Mouse (Mus musculus) spleen, postnatal 10 days (tissue): ENCODE results near the gene Marf1.
"Not testable (repeated sequence)": the region's sequence is repeated elsewhere in the genome, so short reads cannot be mapped to it uniquely, and the experiment has no call there.

ENCODE experiments used
- DNase-seq, 2 experiments: peaks; one replicate each; pipeline ENCODE4 v3.0.0; 2021 to 2022; ENCODE audit warnings: low spot score in 2 of 2

Gene Marf1

DNA sequence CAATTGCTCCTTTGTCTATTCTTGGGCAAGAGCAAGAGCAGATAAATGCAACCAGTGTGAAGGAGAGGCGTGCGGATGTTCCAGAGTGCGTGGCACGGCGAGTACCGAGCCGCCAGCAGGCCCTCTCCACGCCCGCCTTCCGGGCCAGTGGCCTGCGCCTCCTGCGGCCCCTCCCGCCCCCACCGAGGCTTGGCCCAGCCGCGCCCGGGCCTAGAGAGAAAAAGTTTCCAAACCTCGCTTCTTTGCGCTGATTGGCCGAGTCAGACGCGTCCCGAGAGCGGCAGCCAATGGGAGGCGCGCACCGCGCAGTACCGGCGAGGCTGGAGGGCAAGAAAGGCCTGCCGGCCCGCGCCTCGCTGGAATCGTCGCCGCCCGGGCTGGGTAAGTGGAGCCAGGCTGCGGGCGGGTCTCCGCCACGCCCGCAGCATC, at the start of gene Marf1, which contains the start of gene Nde1:
TSS of gene Marf1 (minus strand) at position 364 of the 429 bp plus-strand sequence.
TSS of gene Nde1 (plus strand) at position 288 of the 429 bp plus-strand sequence.
- DNase-seq, result peak; percentile 88 to 95

- no peak for DNase-seq
Observed at GRCm38 (mm10) chr16:14198798-14199197, 35.6 kb upstream of the Marf1 start.

DNA sequence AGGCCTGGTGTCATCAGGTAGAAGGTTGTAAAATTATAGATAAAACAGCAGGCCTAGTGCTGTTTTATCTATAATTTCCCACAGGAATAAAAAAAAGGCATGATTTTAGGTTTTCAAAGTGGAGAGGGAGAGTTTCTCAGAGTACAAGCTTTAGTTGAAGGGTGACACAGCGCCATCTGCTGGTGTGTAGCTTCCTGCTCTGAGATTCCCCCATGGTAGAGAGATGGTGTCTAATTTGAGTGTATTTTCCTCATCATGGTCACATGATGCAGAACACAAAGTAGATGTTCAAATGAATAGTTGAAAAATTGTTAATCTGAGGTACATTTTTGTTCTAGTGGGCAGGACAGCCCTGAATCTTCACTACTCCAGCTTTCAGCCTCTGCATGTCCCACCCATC, 32.3 kb upstream of the Marf1 start:
- DNase-seq, result peak; percentile 23 to 72

DNA sequence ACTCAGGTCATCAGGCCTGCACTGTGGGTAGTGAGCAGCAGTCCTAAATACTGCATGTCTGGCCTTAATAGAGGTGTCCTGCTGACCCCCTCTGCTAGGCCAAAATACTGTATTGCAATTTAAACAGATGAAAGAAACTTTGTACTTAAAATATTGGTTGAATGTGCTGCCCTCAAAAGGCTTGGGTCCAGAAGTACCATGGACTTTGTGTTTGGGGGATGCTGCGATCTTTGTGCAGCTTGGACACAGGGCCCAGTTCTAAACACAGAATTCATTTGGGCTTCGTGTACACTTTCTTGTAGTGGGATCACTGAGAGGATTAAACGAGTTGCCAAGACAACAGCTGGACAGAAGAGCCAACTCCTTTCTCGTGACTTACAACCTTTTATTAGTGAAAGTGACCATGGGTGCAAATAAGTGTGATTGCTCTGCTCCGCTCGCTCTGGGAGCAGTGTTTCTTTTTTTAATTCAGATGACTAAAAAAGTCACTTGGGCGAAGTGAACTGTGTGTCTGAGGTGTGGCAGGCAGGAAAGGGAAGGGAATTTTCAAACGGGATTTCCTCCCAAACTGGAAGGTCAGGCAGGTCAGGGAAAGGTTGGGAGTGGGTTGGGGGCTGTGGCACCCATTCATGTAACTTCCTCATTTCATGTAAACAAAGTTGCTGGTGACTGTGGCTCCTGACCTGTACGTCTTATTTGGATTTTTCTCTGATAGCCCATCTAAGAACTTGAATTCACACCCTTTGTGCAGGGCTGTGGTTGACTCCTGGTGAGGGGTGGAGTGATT, 31.2 kb upstream of the Marf1 start:
- DNase-seq, result no peak

GRCm38 (mm10) chr16:14185516-14185915, 22.4 kb upstream of the Marf1 start:
- DNase-seq, result no peak

- DNase-seq, result no peak
Observed at GRCm38 (mm10) chr16:14183856-14184255, 20.7 kb upstream of the Marf1 start.

DNA sequence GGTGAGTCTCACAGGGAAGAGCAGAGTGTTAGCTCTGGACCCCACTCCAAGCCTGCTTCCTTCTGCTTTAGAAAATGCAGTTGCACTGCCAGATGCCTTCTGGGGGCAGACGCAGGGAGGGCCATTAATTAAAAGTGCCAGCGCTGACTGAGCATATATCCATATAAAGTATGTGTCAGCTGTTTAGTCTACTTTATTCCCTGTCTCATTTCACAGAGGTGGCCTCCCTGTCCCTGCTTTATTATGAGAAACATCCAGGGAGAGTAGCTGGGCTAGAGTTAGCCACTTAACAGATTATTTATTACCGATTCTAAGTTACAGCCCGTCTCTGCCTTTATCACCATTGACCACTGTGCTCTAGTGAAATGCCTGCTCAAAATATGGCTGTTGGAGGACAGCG, 19.2 kb upstream of the Marf1 start:
- no peak for DNase-seq

GRCm38 (mm10) chr16:14180163-14180733, 17.1 kb upstream of the Marf1 start:
- DNase-seq, result no peak

DNA sequence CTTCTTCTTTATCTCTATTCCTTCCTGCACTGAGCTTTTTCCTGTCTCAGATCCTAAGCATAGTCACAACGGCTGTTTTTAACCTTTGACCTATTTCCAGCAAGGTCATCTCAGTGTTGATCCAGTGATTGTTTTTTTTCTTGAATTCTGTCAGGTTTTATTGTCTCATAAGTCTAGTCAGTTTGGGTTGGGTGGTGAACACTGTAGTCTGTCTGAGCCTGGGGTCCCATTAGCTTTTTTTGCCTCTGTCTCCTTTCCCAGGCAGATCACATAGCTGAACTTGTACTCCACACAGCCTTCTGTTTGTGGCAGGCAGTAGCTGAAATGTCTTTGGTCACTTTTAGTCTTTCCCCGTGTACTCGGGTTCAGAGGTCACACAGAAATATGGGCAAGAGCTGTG, 14.9 kb upstream of the Marf1 start:
- DNase-seq, result no peak

DNA sequence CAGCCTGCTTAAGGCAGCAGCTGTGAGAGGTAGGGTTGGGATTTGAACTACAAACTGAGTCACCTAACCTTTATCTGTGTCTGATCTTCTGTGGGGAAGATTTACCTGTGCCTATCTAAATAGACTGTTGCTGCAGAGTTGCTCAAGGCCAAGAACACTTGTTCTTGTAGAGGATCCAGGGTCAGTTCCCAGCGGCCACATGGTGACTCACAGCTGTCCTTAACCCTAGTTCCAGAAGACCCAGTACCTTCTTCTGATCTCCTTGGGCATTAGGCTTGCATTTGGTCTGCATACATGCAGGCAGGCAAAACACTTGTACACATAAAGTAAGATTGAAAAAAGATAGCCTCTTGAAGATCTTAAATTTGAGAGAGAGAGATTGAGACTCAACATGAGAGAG, 6.6 kb upstream of the Marf1 start:
- DNase-seq, result no peak

- peak; percentile 19 to 44 for DNase-seq
Observed at GRCm38 (mm10) chr16:14166490-14166889, 3.3 kb upstream of the Marf1 start.

- no peak for DNase-seq
Observed at GRCm38 (mm10) chr16:14163731-14164130, 580 bp upstream of the Marf1 start.

DNA sequence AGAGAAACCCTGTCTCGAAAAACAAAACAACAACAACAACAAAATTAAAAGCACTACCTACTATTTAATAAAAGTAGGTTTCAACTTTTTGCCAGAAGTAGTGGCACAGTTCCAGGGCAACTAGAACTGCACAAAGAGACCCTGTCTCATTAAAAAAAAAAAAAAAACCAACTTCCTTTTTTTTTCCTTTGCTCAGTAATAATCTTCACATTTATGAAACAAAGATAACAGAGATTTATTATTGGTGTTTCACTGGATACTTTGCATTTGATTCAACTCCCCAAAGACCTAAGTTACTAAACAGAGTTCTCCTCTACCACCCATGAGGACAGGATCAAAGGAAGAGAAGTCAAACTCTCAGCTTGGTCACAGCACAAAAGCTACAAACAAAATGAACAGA, 2.2 kb downstream of the Marf1 start:
- DNase-seq, result no peak

DNA sequence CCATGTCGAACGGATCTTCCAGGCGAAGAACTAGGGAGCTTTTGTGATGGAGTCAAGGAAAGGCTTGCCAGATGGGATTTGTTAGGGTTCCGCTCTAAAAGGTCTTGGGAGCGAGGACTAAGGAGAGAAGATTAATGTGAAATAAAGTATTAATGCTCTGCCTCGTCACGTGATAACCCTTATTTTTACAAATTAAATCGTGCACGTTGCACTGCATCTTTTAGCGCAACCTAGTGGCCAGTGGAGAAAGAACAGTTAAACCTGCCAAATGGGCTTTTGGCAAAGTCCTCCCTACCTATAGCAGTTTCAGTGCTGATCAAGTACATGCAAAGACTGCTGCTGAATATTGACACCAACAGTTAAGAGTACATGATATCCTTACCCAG, 3.4 kb downstream of the Marf1 start:
- peak; percentile 62 to 86 for DNase-seq

- peak; percentile 97 to 100 for DNase-seq
Observed at GRCm38 (mm10) chr16:14158936-14159745, 4.0 kb downstream of the Marf1 start.

- no peak for DNase-seq
Observed at GRCm38 (mm10) chr16:14158536-14158935, 4.6 kb downstream of the Marf1 start.

DNA sequence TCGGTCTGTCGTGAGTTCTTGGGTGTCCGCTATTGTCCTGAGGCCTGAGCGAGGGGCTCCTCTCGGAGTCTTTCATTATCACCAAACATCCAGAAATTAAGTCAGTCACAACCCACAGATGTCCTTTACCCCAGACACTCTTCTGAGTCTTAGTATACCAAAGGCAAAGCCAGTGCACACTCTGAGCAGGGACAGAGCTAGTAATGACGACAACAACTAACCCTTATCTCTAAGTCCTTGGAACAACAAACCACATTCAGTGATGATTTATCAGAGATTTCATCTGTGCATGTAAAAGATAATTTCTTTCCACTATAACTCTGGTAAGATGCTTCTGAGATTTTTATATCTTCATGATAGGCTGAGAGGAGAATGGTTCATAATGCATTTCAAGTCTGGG, 6.8 kb downstream of the Marf1 start:
- DNase-seq, result no peak

DNA sequence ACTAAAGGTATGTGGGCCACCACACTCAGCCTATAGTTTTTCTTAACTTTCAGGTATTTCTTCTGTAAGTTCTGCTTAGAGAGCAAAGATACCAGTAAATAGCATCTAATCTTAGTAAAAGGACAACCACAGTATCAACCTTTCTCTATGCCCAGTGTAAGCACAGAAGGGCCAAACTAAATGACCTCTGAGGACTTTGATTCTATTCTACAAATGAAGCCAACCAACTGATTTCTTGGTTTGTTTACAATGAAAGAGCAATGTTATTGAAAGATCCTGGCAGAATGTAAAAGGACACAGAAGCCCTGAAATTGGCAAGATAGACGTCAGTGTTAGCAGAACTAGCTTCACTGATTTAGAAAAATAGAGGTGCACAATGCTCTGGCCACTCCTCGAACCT, 7.5 kb downstream of the Marf1 start:
- DNase-seq, result not testable (repeated sequence)

DNA sequence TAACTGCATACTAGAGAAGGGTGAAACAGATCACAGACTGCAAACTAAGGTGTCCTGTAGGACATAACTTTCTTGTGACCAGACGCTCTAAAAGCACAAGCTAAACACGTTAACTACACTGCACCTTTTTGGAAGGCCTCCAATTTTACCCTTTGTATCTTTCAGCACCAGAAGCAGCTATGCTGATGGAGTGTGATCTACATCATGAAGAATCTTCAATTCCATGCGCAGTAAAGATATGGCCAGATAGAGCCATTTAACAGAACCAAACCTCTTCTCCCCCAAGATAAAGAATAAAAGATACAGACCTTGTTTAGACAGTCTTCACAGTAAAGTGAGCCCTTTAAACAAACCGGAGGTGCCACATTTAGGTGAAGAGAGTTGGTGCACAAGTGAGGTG, 11.4 kb downstream of the Marf1 start:
- no peak for DNase-seq

- no peak for DNase-seq
Observed at GRCm38 (mm10) chr16:14147712-14148111, 15.4 kb downstream of the Marf1 start.

DNA sequence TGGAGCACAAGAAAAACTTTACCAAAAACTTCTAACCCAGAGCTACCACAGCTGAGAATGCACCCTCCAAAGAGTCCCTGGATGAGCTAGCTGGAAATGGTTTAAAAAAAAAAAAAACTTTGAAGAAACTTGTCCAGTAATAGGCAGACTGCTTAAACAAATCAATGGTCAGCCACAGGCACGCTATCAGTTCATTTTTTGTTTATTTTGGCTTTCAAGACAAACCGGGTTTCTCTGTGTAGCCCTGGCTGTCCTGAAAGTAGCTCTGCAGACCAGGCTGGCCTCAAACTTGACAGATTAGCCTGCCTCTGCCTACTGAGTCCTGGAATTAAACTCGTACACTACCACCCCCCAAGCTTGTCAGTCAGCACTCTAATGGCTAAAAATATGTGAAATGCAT, 19.9 kb downstream of the Marf1 start:
- no peak for DNase-seq

DNA sequence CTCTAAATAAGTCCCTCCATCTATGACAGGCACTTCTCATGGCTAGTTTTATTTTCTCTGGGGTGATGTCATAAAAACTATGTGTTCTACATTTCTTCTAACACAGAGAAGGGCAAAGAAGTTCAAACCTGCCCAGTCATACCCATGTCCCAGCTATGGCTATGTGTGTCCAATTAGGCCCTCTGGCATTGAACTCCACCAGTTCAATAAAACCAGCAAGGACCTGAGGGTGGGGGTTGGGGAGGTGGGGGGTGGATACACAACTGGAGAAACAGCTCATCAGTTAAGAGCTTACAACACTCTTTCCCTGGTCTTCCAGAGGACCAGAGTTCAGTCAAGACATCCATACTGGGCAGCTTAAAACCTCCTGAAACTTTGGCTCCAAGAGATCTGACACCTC, 24.0 kb downstream of the Marf1 start:
- DNase-seq, result no peak
